Mouse (Mus musculus): ENCODE results near the gene Slc13a2. TPM values are rescaled to one million over a fixed set of nuclear protein-coding genes. Genes with fewer than 3 reads are reported as not detected.

The Slc13a2 gene
- polyA plus RNA-seq, 1 experiment from 2014 or later: 31.4 TPM

GRCm38 (mm10) chr11:78465568-78466180 is 43.7 kb upstream of the Slc13a2 start, which contains the start of gene Slc46a1:
Slc46a1 (plus strand) TSS chr11:78465697.
- H3K4me1 ChIP-seq (replicated peaks; ENCODE audit: control insufficient read depth, insufficient read depth, low read length): peaks cover 7% of the 10 kb centered on the region
- peak within 1 kb of the TSS; percentile 92 for H3K4me2 ChIP-seq (replicated peaks; ENCODE audit: low read depth)
- under 1% methylated on average over 41 of the region's 41 CpGs for WGBS
- H3K4me3 ChIP-seq (ENCODE audit: low read depth, low read length): peak within 1 kb of the TSS; percentile 71
- peak; percentile 26 for ATAC-seq
- no peaks in the 10 kb centered on the region for H3K36me3 ChIP-seq (ENCODE audit: control insufficient read depth, insufficient read depth)
- no peaks in the 10 kb centered on the region for H3K27me3 ChIP-seq (replicated peaks; ENCODE audit: control insufficient read depth, insufficient read depth, low read length)
- no peak for TF ChIP-seq CTCF (IDR thresholded peaks at IDR 0.05; ENCODE audit: low read depth)
- peak within 1 kb of the TSS; percentile 93 for H3K27ac ChIP-seq (ENCODE audit: low read depth, low read length)
- peak within 1 kb of the TSS; percentile 73 for H3K9ac ChIP-seq (ENCODE audit: low read depth, low read length)
- H3K9me3 ChIP-seq (ENCODE audit: control insufficient read depth): no peaks in the 10 kb centered on the region

- Histone ChIP-seq H3K4me2 (replicated peaks; ENCODE audit: low read depth) (peak overlapping the region; percentile 92), H3K9ac (ENCODE audit: low read depth, low read length) (no peak overlapping the region), H3K4me1 (replicated peaks; ENCODE audit: control insufficient read depth, insufficient read depth, low read length) (peaks cover 7% of the 10 kb centered on the region), H3K27me3 (replicated peaks; ENCODE audit: control insufficient read depth, insufficient read depth, low read length) (no peaks in the 10 kb centered on the region), H3K27ac (ENCODE audit: low read depth, low read length) (no peak overlapping the region), H3K9me3 (ENCODE audit: control insufficient read depth) (no peaks in the 10 kb centered on the region), H3K4me3 (ENCODE audit: low read depth, low read length) (peak overlapping the region; percentile 71), H3K36me3 (ENCODE audit: control insufficient read depth, insufficient read depth) (no peaks in the 10 kb centered on the region)
- ATAC-seq: no peak
- no peak for TF ChIP-seq CTCF (IDR thresholded peaks at IDR 0.05; ENCODE audit: low read depth)
- 24% methylated on average over 9 of the region's 9 CpGs for WGBS
These were observed 43.1 kb upstream of the Slc13a2 start for GRCm38 (mm10) chr11:78465116-78465515.

- H3K9me3 ChIP-seq (ENCODE audit: control insufficient read depth): no peaks in the 10 kb centered on the region
- H3K4me2 ChIP-seq (replicated peaks; ENCODE audit: low read depth): peak overlapping the region; percentile 28; the same call in 1 of the 2 replicates
- H3K27ac ChIP-seq (ENCODE audit: low read depth, low read length): peak overlapping the region; percentile 63
- H3K36me3 ChIP-seq (ENCODE audit: control insufficient read depth, insufficient read depth): no peaks in the 10 kb centered on the region
- H3K9ac ChIP-seq (ENCODE audit: low read depth, low read length): no peak overlapping the region
- ATAC-seq: peak; percentile 63
- no peak overlapping the region for H3K4me3 ChIP-seq (ENCODE audit: low read depth, low read length)
- H3K27me3 ChIP-seq (replicated peaks; ENCODE audit: control insufficient read depth, insufficient read depth, low read length): no peaks in the 10 kb centered on the region
- peaks cover 7% of the 10 kb centered on the region for H3K4me1 ChIP-seq (replicated peaks; ENCODE audit: control insufficient read depth, insufficient read depth, low read length)
- no peak for TF ChIP-seq CTCF (IDR thresholded peaks at IDR 0.05; ENCODE audit: low read depth)
- 19% methylated on average over 13 of the region's 13 CpGs for WGBS
These were observed 41.4 kb upstream of the Slc13a2 start for GRCm38 (mm10) chr11:78463286-78464036.

GRCm38 (mm10) chr11:78462669-78463068 is 40.7 kb upstream of the Slc13a2 start:
- peak; percentile 34 for TF ChIP-seq CTCF (IDR thresholded peaks at IDR 0.05; ENCODE audit: low read depth)
- Histone ChIP-seq H3K36me3 (ENCODE audit: control insufficient read depth, insufficient read depth) (no peaks in the 10 kb centered on the region), H3K4me1 (replicated peaks; ENCODE audit: control insufficient read depth, insufficient read depth, low read length) (peaks cover 7% of the 10 kb centered on the region), H3K27me3 (replicated peaks; ENCODE audit: control insufficient read depth, insufficient read depth, low read length) (no peaks in the 10 kb centered on the region), H3K4me3 (ENCODE audit: low read depth, low read length) (no peak overlapping the region), H3K9ac (ENCODE audit: low read depth, low read length) (no peak overlapping the region), H3K27ac (ENCODE audit: low read depth, low read length) (peak overlapping the region; percentile 63), H3K4me2 (replicated peaks; ENCODE audit: low read depth) (peak overlapping the region; percentile 28; the same call in 1 of the 2 replicates), H3K9me3 (ENCODE audit: control insufficient read depth) (no peaks in the 10 kb centered on the region)
- peak; percentile 64 for ATAC-seq
- WGBS: 46% methylated on average over 5 of the region's 5 CpGs

- Histone ChIP-seq H3K36me3 (ENCODE audit: control insufficient read depth, insufficient read depth) (no peaks in the 10 kb centered on the region), H3K4me1 (replicated peaks; ENCODE audit: control insufficient read depth, insufficient read depth, low read length) (peaks cover 7% of the 10 kb centered on the region), H3K27me3 (replicated peaks; ENCODE audit: control insufficient read depth, insufficient read depth, low read length) (no peaks in the 10 kb centered on the region), H3K9ac (ENCODE audit: low read depth, low read length) (no peak overlapping the region), H3K4me2 (replicated peaks; ENCODE audit: low read depth) (no peak overlapping the region), H3K9me3 (ENCODE audit: control insufficient read depth) (no peaks in the 10 kb centered on the region), H3K4me3 (ENCODE audit: low read depth, low read length) (no peak overlapping the region), H3K27ac (ENCODE audit: low read depth, low read length) (peak overlapping the region; percentile 63; the same call in 1 of the 2 replicates)
- ATAC-seq: no peak
- WGBS: 65% methylated on average over 1 of the region's 1 CpGs
- peak; percentile 61 for TF ChIP-seq CTCF (IDR thresholded peaks at IDR 0.05; ENCODE audit: low read depth)
These were observed 39.9 kb upstream of the Slc13a2 start for GRCm38 (mm10) chr11:78461894-78462293.

- TF ChIP-seq CTCF (IDR thresholded peaks at IDR 0.05; ENCODE audit: low read depth): no peak
- no peak overlapping the region for H3K4me3 ChIP-seq (ENCODE audit: low read depth, low read length)
- no peak overlapping the region for H3K4me2 ChIP-seq (replicated peaks; ENCODE audit: low read depth)
- no peak overlapping the region for H3K9ac ChIP-seq (ENCODE audit: low read depth, low read length)
- ATAC-seq: no peak
- no peaks in the 10 kb centered on the region for H3K9me3 ChIP-seq (ENCODE audit: control insufficient read depth)
- 82% methylated on average over 17 of the region's 17 CpGs for WGBS
- 0 out of 2 replicates have a peak, but pooled peaks cover 3% of the 10 kb centered on the region for H3K27me3 ChIP-seq (replicated peaks; ENCODE audit: control insufficient read depth, insufficient read depth, low read length)
- no peaks in the 10 kb centered on the region for H3K36me3 ChIP-seq (ENCODE audit: control insufficient read depth, insufficient read depth)
- H3K4me1 ChIP-seq (replicated peaks; ENCODE audit: control insufficient read depth, insufficient read depth, low read length): peaks cover 3% of the 10 kb centered on the region; the same call in 1 of the 2 replicates
- no peak overlapping the region for H3K27ac ChIP-seq (ENCODE audit: low read depth, low read length)
These were observed 36.7 kb upstream of the Slc13a2 start for GRCm38 (mm10) chr11:78458740-78459139.

All from intestine, postnatal 0 days (tissue).